Mouse (Mus musculus): Measurements from ENCODE around the gene Hrg.
"Not testable (repeated sequence)": the region's sequence is repeated elsewhere in the genome, so short reads cannot be mapped to it uniquely, and the experiment has no call there.

The Hrg gene

DNA sequence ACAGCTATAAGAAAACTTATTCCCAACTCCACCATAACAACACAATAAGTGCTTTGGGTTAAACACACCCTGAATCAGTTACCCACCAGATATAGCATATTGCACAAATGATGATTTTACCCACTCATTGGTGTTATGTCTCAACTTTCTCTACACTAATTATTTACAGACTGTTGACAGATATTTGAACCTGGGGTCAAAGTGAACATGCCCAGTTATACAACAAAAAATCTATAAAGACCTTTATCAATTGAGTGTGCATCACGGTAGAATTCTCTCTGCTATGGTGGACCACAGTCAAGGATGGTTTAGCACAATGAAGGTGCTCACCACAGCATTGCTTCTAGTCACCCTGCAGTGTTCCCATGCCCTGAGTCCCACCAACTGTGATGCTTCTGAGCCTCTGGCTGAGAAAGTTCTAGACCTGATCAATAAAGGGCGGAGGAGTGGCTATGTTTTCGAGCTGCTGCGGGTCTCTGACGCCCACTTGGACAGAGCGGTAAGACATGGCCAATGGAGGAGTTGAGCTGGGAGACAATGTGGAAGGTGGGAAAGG, at the start of gene Hrg:
Gene Hrg (plus strand): TSS at position 233 of the 556 bp plus-strand sequence.
- DNase-seq (ENCODE audit: low spot score) = no peak

DNA sequence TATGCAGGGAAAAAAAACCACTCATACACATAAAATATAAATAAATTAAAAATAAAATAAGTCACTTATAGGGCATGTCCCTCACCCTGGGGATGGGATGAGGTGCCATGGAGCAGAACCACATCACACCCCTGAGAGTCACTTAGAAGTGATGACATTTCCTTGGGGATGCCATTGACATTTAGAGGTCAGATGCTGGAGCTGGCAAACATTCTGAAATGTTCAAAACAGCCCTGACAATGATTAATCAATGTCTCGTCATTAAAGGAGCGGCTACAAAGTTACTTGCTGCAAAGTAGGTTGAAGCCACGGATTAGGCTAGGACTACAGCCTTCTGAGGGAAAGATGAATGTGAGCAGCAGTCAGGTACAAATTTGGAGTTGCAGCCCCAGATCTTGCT, 49.5 kb upstream of the Hrg start:
- no peak for DNase-seq (ENCODE audit: low spot score)

GRCm38 (mm10) chr16:22909290-22909689, 41.6 kb upstream of the Hrg start:
- no peak for DNase-seq (ENCODE audit: low spot score)

DNA sequence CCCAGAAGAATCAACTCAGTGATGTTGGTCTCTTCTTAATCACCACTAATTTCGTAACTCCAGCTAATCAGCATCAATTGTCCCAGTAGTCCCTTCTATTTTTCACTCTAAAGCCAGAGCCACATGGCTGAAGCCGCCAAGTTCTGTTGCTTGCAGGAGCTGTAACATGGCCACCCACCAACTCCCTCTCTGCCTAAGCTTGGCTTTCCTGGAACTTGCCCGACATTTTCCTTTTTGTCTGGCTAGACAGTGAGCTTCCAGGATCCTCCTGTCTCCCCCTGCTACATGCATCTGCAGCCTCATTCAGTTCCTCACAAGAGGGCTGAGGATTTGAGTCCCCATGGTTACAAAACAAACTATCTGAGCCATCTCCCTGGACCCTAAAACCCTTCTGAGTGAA, 38.9 kb upstream of the Hrg start:
- no peak for DNase-seq (ENCODE audit: low spot score)

- no peak for DNase-seq (ENCODE audit: low spot score)
These were observed 38.0 kb upstream of the Hrg start for GRCm38 (mm10) chr16:22912886-22913285.

DNA sequence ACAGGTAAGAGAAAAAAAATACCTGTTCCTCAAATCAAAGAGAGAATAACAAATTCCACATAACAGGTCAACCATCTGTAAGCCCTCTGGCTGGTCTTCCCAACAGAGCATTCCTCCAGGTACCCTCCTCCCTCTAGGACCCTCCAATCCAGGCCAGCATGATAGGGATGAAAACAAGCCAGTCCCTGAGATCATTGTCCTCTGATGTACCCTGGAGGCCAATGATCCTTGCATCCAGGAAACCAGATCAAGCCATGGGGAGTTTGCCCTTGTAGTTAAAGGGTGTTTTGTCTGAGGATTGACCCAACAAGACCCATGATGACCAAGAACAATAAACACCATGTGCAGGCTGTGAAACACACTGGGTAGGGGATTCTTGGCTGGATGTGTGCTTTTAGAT, 36.6 kb upstream of the Hrg start:
- no peak for DNase-seq (ENCODE audit: low spot score)

- DNase-seq (ENCODE audit: low spot score) = no peak
These were observed 32.8 kb upstream of the Hrg start, which contains the start of gene Fetub for GRCm38 (mm10) chr16:22918034-22918433. TSS of gene Fetub (plus strand) at chr16:22918334.

GRCm38 (mm10) chr16:22918664-22919312, 32.1 kb upstream of the Hrg start:
- no peak for DNase-seq (ENCODE audit: low spot score)

DNA sequence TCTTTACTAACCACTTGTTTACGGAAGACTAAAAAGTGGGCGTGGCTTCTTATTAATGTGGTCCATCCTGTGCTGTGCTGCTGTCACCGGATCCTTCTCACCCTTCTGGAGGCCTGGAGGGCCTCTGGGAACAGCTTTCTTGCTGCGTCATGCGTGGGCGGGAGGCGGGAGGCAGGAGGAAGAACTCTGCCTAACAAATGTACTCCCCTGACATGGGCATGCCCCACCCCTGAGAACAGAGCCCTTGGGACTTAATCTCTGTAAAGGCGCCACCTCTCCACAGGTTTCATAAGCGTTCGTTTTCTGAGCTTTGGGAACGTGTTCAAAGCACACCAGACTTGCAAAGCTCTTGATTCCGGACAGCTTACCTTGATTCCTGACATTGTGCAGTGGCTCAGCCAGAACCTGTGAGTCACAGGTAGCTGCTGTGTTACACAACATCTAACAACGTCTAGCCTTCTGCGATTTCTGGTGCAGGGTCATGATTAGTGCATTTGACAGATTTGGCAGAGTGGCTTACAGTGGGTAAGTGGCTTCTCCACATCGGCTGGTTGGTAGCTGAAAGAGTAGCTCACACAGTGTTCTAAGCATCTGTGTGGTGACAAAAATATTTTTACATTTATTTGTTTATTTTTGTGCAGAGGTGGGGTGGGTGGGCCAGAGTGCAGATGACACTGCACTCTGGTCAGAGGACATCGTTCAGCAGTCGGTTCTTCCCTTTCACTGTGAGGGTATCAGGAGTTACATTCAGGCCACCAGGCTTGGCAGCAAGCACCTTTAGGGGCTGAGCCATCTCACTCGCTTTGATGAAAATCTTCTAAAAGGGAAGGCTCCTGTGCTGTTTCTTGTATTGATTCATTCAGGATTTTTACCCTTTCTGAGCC, 30.7 kb upstream of the Hrg start:
- DNase-seq (ENCODE audit: low spot score) = peak; percentile 53

DNA sequence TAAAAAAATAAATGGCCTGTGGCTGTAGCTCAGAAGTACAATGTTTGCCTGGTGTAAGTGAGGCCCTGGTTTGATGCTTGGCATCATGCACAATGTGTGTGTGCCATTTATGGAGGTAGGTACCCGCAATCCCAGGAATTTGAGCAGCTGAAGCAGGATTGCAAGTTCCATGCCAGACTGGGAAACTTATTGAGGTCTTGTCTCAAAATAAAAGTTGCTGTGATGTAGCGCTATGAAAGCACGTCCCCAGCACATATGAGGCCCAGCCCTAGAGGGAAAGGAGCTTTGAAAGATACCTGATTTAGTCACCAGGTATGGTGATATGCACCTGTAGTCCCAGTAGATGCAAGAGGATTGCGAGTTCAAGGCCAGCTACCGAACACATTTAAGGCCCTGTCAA, 29.1 kb upstream of the Hrg start:
- no peak for DNase-seq (ENCODE audit: low spot score)

GRCm38 (mm10) chr16:22922433-22922832, 28.4 kb upstream of the Hrg start:
- DNase-seq (ENCODE audit: low spot score) = no peak

GRCm38 (mm10) chr16:22929575-22929974, 21.3 kb upstream of the Hrg start:
- no peak for DNase-seq (ENCODE audit: low spot score)

DNA sequence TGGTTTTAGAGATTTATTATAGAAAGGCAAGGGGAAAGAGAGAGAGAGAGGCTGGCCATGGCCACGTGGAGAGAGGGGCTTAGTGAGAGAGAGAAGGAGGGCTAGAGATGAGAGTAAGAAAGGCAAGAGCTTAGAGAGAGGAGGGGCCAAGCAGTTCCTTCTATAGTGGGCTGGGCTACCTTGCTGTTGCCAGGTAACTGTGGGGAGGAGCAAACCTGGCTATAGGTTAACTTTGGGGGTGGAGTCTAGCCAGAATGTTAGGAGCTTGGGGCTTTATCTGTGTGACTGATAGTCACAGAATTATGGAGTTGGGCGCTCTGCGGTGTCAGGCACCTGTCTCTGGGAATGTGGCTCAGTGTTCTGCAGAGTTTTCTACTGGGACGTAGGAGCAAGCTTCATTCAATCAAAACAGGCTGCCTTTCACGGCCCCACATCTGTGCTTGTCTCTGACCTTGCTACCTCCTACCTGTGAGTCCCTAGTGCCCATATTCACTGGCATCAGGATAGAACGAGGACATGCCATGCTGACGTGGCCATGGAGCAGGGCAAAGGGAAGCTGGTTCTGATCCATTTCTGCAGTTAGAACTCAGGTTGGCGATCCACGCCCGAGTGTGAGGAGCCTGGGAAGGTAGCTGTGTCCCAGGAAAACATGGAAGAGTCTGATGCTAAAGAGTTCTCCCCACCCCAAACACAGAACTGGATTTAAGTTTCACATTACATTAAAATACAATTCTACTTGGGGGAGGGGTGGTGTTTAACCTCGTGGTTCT, 19.3 kb upstream of the Hrg start:
- DNase-seq (ENCODE audit: low spot score) = no peak

DNA sequence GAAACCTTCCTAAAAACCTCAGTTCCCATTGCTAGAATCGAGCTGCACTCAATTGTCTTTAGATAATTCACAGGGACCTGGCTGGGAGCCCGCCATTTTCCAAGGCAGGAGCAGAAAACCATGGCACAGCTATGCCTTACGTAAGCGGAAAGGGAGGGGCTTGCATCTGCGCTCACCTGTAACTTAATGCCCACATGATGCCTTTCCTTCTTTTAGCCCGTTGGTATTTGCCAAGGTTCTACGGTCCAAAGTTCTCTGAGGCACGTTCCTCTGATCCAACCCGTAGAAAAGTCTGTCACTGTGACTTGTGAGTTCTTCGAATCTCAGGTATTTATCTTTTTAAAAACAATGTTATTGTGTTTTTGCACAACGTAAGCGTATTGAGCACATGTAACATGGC, 13.2 kb upstream of the Hrg start:
- no peak for DNase-seq (ENCODE audit: low spot score)

GRCm38 (mm10) chr16:22938541-22938940, 12.3 kb upstream of the Hrg start:
- no peak for DNase-seq (ENCODE audit: low spot score)

GRCm38 (mm10) chr16:22939120-22939695, 11.7 kb upstream of the Hrg start:
- no peak for DNase-seq (ENCODE audit: low spot score)

GRCm38 (mm10) chr16:22941825-22942476, 8.9 kb upstream of the Hrg start:
- not testable (repeated sequence) for DNase-seq (ENCODE audit: low spot score)

GRCm38 (mm10) chr16:22947371-22947770, 3.5 kb upstream of the Hrg start:
- DNase-seq (ENCODE audit: low spot score) = no peak

DNA sequence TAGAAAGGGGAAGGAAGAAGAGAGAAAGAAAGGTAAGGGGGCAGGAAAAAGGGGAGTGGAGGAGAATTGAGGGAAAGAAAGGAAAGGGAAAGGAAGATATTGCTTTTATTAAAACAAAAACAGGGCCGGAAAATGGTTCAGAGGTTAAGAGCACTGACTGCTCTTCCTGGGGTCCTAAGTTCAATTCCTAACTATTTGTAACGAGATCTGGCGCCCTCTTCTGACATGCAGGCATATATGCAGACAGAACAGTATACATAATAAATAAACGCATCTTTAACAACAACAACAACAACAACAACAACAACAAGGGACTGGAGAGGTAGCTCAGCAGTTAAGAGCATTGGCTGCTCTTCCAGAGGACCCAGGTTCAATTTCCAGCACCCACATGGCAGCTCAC, 2.2 kb downstream of the Hrg start:
- no peak for DNase-seq (ENCODE audit: low spot score)

- DNase-seq (ENCODE audit: low spot score) = no peak
These were observed 4.7 kb downstream of the Hrg start for GRCm38 (mm10) chr16:22955397-22956084.

DNA sequence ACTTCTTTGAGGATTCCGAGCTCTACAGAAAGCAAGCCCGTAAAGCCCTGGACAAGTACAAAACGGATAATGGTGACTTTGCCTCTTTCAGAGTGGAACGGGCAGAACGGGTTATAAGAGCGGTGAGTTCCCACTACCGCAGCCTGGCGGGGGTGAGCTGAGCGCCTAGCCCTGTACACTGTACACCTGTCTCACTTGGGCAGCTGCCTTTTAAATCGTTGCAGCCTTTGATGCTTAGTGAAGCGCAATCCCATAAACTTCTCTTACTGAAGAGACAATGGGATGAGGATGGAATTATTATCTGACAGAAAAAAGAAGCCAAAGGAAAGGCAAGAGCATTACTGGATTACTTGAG, 5.2 kb downstream of the Hrg start:
- DNase-seq (ENCODE audit: low spot score) = no peak
